Mouse (Mus musculus): ENCODE data around the gene 6030458C11Rik.

Gene 6030458C11Rik

DNA sequence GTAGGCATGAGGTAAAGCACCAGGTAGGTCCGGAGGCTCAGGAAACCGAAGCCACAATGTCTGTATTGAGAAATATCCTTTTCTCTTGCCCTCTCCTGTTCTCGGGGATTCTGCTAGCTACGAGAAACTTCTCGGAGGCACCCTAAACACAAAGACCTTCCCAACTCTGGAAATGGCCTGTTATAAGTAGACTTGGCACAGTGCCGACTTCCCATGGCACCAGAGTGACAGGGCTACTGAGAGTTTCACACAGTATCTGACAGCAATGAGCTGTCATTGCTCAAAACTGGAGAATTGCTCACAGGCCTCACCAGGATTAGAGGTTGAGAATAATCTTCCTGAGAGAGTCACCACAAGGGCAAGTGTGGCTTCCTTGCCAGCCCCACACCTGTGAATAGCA lies 63.7 kb downstream of the 6030458C11Rik start:
- no peak for DNase-seq (ENCODE audit: low read depth)

DNA sequence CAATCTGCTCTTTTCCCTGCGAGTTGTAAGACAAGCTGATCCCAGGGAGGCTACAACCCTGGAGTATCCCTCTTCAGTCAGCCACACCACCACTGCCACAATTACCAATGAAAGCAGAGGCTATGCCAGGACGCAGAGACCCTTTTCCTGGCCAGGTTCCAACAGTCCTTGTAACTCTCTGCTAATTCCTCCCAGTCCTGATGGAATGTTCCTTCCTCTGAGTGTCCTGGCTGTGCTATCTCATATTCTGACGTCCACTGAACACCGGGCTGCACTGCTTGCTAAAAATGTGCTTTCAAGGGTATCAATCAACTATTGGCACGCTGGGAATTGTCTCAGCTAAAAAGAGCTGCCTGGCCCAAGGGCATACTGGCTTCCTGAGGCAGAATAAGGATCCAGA lies 66.0 kb downstream of the 6030458C11Rik start:
- no peak for DNase-seq (ENCODE audit: low read depth)

Data from induced T-regulatory cell, adult 2 months (primary cell).